Mouse (Mus musculus) neural tube, embryonic 11.5 days (tissue): ENCODE results near the gene Hnrnpm. TPM values are rescaled to one million over a fixed set of nuclear protein-coding genes. Genes with fewer than 3 reads are reported as not detected.
A peak's percentile ranks its signal among the peaks of the same experiment; 100 is the strongest.

Source experiments
- ATAC-seq: fragments of 200-750 bp; cut with Nextera tagmentation; 2 replicates; pipeline ENCODE4 v1.8.0; 2017; ENCODE audit warnings: moderate number of reproducible peaks, mild to moderate bottlenecking, moderate TSS enrichment, moderate library complexity; ENCODE audit not compliant: insufficient read depth, low FRiP score, low TSS enrichment
- DNase-seq: peaks from one replicate; pipeline ENCODE4 v3.0.0-alpha.2; 2015; ENCODE audit warnings: low spot score
- H3K27ac ChIP-seq: fragments of 300-500 bp; sonication (generic); 2 replicates; pipeline ENCODE4 v1.5.1; 2014; ENCODE audit warnings: low read depth, mild to moderate bottlenecking, low read length
- H3K27me3 ChIP-seq: fragments of 300-500 bp; sonication (generic); 2 replicates; pipeline ENCODE4 v1.6.1; 2014; ENCODE audit warnings: mild to moderate bottlenecking, low read length, mixed read lengths; ENCODE audit not compliant: control insufficient read depth, insufficient read depth
- H3K36me3 ChIP-seq: fragments of 300-500 bp; sonication (generic); 2 replicates; pipeline ENCODE4 v1.6.1; 2014; ENCODE audit warnings: mild to moderate bottlenecking, low read length, moderate library complexity, mixed read lengths; ENCODE audit not compliant: control insufficient read depth, insufficient read depth
- H3K4me1 ChIP-seq: fragments of 300-500 bp; sonication (generic); 2 replicates; pipeline ENCODE4 v1.6.1; 2014; ENCODE audit warnings: low read length, mixed read lengths; ENCODE audit not compliant: control insufficient read depth, insufficient read depth
- H3K4me2 ChIP-seq: fragments of 300-500 bp; sonication (generic); 2 replicates; pipeline ENCODE4 v1.6.1; 2014; ENCODE audit warnings: low read depth, mild to moderate bottlenecking, moderate library complexity
- H3K4me3 ChIP-seq: fragments of 300-500 bp; sonication (generic); 2 replicates; pipeline ENCODE4 v1.5.1; 2014; ENCODE audit warnings: low read depth, low read length
- H3K9ac ChIP-seq: fragments of 300-500 bp; sonication (generic); 2 replicates; pipeline ENCODE4 v1.6.1; 2014; ENCODE audit warnings: mild to moderate bottlenecking, low read length
- H3K9me3 ChIP-seq: fragments of 300-500 bp; sonication (generic); 2 replicates; pipeline ENCODE4 v1.6.1; 2016; ENCODE audit warnings: low read length; ENCODE audit not compliant: control insufficient read depth
- WGBS: fragments of 180-500 bp; shearing (Covaris S2); extraction: QIAGEN DNeasy Blood & Tissue Kit; methylation state at CpG from one replicate; pipeline ENCODE4 v1.1.7; 2014; 5-methylcytosine and 5-hydroxymethylcytosine counted together
- polyA plus RNA-seq: library from polyadenylated mRNA; unstranded; fragments of >200 nt; fragmentation: Nextera tagmentation; extraction: Ambion mirVana; gene quantifications from 2 replicates; pipeline ENCODE4 v1.2.1, GENCODE M21; 2014

The Hnrnpm gene
- polyA plus RNA-seq, 1 experiment from 2014 or later: 554 TPM

DNA sequence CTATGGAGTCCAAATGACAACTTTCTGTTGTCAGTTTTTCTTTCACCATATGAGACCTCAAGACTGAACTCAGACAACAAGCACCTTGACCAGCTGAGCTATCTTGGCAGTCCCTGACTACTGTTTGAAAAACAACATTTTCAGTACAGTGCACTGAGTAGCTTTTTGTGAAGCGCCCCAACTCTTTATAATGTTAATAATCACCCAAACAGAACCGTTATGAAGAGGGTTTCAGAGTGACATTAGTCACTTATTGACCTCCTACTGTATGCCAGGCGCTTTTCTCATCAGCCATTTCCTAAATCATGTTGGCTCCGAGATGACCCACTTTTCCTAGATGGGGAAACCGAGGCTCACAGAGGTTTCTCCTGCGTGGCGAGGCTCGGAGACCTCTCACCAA lies 31.3 kb upstream of the Hnrnpm start:
- Histone ChIP-seq H3K27ac (no peak overlapping the region), H3K9ac (peak overlapping the region; percentile 67), H3K4me2 (peak overlapping the region; percentile 66), H3K27me3 (no peaks in the 10 kb centered on the region), H3K36me3 (no peaks in the 10 kb centered on the region), H3K4me3 (peak overlapping the region; percentile 70), H3K9me3 (no peaks in the 10 kb centered on the region), H3K4me1 (0 out of 2 replicates have a peak, but pooled peaks cover 4% of the 10 kb centered on the region)
- DNase-seq: no peak
- 7% methylated on average over 8 of the region's 8 CpGs for WGBS
- ATAC-seq: no peak

DNA sequence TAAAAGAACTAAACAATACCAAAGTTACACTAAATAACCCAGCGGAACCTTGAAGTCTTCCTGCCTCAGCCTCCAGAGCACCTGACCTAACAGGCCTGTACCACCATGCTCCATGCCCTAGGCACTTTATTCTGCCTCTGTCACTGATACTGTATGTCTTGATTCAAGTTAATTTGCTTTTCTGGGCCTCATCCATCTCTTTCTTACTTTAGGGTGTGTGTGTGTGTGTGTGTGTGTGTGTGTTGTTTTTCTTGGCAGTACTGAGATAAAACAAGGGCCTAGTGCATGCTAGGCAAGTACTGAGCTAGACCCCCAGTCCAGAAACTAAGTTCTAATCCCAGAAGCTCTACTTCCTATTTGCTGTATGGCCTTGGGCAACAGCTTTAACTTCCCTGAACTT lies 30.6 kb upstream of the Hnrnpm start:
- WGBS: 95% methylated on average over 1 of the region's 1 CpGs
- H3K4me3 ChIP-seq: no peak overlapping the region
- no peak for ATAC-seq

DNA sequence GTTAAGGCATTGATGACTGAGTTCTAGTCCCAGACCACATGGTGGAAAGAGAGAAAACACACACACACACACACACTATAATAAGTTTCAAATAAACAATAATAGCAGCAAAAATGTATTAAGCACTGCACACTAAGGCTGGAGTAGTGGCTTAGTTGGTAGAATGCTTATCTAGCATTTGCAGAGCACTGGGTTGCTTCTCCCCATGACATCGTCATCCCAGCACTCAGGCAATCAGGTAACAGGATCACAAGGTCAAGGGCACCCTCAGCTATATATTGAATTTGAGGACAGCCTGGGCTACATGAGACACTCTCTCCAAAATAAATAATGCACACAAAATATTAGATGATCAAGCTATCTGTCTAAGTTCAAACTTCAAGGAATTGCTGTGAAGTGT lies 28.1 kb upstream of the Hnrnpm start:
- WGBS: 86% methylated on average over 1 of the region's 1 CpGs
- Histone ChIP-seq H3K36me3 (no peaks in the 10 kb centered on the region), H3K4me2 (no peak overlapping the region), H3K27me3 (no peaks in the 10 kb centered on the region), H3K27ac (no peak overlapping the region), H3K9me3 (no peaks in the 10 kb centered on the region), H3K4me1 (0 out of 2 replicates have a peak, but pooled peaks cover 4% of the 10 kb centered on the region), H3K4me3 (no peak overlapping the region), H3K9ac (no peak overlapping the region)
- no peak for DNase-seq
- ATAC-seq: no peak

More for the DNA sequence above, 30.6 kb upstream of the Hnrnpm start:
- Histone ChIP-seq H3K27me3 (no peaks in the 10 kb centered on the region), H3K4me1 (0 out of 2 replicates have a peak, but pooled peaks cover 4% of the 10 kb centered on the region), H3K27ac (no peak overlapping the region), H3K36me3 (no peaks in the 10 kb centered on the region), H3K4me2 (no peak overlapping the region), H3K9ac (no peak overlapping the region), H3K9me3 (no peaks in the 10 kb centered on the region)
- DNase-seq: no peak

DNA sequence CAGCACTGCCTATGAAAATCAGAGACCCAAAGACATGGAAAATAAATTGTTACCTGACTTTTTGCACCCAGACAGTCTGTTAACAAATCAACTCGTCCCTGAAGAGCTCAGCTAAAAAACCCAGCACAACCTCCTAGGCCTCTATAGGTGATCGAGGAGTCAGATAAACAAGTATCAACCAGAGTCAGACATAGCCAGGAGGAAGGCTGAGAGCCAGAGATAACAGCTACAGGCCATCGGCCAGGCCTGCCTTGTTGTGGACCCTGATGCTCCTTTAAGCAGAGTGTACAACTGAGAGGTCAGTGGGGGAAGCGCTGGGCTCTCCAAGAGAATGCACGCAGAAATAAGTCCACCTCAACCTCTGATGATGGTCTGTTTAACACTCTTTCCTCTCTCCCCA lies 26.6 kb upstream of the Hnrnpm start:
- 87% methylated on average over 5 of the region's 5 CpGs for WGBS
- no peak for DNase-seq
- Histone ChIP-seq H3K9me3 (no peaks in the 10 kb centered on the region), H3K4me3 (no peak overlapping the region), H3K27ac (no peak overlapping the region), H3K4me2 (no peak overlapping the region), H3K36me3 (no peaks in the 10 kb centered on the region), H3K27me3 (no peaks in the 10 kb centered on the region), H3K4me1 (0 out of 2 replicates have a peak, but pooled peaks cover 4% of the 10 kb centered on the region), H3K9ac (no peak overlapping the region)
- ATAC-seq: no peak

DNA sequence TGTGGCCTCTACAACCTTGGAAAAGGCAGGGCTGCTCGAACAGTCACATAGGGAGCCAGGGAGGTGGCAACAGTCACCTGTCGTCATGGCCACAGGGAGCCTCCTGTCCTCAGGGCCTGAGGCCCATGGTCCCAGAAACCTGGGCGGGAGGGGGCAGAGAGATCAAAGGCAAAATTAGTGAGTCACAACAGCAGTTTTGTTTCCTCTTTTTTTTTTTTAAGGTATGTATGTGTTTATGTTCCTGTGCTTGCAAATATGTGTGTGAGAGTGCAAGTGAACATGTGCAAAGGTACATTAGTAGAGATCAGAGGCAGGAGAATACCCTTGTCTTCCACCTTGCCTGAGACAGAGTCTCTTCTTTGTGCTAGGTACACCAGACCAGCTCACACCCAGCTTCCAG lies 23.2 kb upstream of the Hnrnpm start:
- no peak for DNase-seq
- Histone ChIP-seq H3K36me3 (no peaks in the 10 kb centered on the region), H3K27me3 (no peaks in the 10 kb centered on the region), H3K4me1 (no peaks in the 10 kb centered on the region), H3K4me2 (no peak overlapping the region), H3K4me3 (no peak overlapping the region; the same call in 1 of the 2 replicates), H3K9me3 (no peaks in the 10 kb centered on the region), H3K9ac (no peak overlapping the region), H3K27ac (no peak overlapping the region)
- WGBS: 61% methylated on average over 3 of the region's 3 CpGs
- ATAC-seq: no peak

DNA sequence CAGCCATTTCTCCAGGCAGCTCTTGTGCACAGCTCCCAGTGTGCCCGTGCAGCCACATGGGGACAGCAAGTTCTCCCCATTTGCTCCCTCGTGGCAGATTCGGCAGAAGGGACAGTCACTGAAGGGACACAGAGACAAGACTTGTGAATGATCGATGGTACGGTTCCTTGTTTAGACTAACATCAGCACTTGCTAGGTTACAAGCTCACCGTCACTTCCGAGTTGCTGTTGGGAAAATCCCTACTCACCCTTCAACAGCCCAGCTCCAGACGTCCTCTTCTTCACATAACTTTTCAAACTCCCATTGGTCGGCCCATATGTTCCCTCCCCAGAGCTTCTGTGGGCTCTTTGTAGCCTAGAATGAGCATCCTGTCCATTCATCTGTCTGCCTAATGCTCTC lies 16.4 kb upstream of the Hnrnpm start:
- H3K27ac ChIP-seq: no peak overlapping the region
- H3K9ac ChIP-seq: no peak overlapping the region
- ATAC-seq (no peak), DNase-seq (no peak)
- H3K4me2 ChIP-seq: no peak overlapping the region
- H3K36me3 ChIP-seq: no peaks in the 10 kb centered on the region; the same call in 1 of the 2 replicates
- H3K9me3 ChIP-seq: no peaks in the 10 kb centered on the region
- H3K27me3 ChIP-seq: no peaks in the 10 kb centered on the region
- no peak overlapping the region for H3K4me3 ChIP-seq
- no peaks in the 10 kb centered on the region for H3K4me1 ChIP-seq
- WGBS: 89% methylated on average over 9 of the region's 9 CpGs

DNA sequence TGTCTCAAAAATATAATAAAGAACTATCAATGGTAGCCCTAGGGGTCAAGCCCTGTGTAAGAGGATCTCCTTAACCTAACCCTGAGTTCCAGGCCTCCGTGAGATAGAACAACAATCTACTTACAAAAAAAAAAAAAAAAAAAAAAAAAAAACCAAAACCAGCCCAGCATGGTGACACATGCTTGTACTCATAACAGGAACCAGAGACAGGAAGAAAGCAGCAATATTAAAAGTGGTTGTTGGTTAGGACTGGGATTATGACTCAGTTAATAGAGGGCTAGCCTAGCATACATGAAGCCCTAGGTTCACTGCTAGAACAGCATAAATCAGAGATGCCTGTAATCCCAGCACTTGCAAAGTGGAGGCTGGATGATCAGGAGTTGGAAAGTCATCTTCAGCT lies 15.5 kb upstream of the Hnrnpm start:
- no peaks in the 10 kb centered on the region for H3K27me3 ChIP-seq
- no peak overlapping the region for H3K27ac ChIP-seq
- H3K4me1 ChIP-seq: no peaks in the 10 kb centered on the region
- H3K9me3 ChIP-seq: no peaks in the 10 kb centered on the region
- DNase-seq (no peak), ATAC-seq (no peak)
- H3K36me3 ChIP-seq: peaks cover 4% of the 10 kb centered on the region
- 80% methylated on average over 1 of the region's 1 CpGs for WGBS
- no peak overlapping the region for H3K4me3 ChIP-seq
- no peak overlapping the region for H3K4me2 ChIP-seq
- H3K9ac ChIP-seq: no peak overlapping the region

DNA sequence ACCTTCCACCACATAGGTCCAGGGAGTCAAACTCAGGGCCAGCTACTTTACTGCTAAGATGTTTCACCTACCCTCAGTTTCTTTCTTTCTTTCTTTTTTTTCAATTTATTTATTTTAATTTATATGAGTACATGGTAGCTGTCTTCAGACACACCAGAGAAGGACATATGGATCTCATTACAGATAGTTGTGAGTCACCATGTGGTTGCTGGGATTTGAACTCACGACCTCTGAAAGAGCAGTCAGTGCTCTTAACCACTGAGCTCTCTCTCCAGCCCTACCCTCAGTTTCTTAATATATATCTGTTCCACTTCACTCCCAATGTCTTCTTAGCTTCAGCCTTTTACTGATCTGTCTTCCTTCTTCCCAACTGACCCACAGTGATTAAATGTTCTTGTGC lies 8.8 kb upstream of the Hnrnpm start:
- H3K9ac ChIP-seq: no peak overlapping the region
- no peak overlapping the region for H3K4me3 ChIP-seq
- no peaks in the 10 kb centered on the region for H3K4me1 ChIP-seq
- no peak overlapping the region for H3K4me2 ChIP-seq
- H3K9me3 ChIP-seq: no peaks in the 10 kb centered on the region
- H3K27ac ChIP-seq: no peak overlapping the region
- H3K36me3 ChIP-seq: peaks cover 5% of the 10 kb centered on the region; the same call in 1 of the 2 replicates
- H3K27me3 ChIP-seq: no peaks in the 10 kb centered on the region
- no peak for ATAC-seq
- 94% methylated on average over 1 of the region's 1 CpGs for WGBS
- DNase-seq: no peak

DNA sequence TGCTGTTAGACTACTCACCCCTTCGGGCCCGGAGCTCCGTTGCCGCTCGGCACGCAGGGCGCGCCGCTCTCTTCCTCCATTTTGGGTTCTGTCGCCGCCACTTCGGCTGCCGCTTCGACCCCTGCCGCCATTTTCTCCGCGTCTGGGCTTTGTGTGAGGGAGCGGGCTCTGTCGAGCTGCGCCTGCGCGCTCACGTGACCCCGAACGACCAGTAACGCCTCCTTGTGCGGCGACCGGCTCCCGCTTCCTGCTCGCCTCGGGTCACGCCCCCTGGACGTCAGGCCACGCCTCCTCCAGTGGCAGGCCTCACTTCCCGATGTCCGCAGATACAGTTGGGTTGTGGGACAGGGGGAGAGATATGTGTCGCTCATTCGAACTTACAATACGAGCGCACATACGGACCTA lies 1.4 kb downstream of the Hnrnpm start:
- peak overlapping the region; percentile 96 for H3K4me2 ChIP-seq
- WGBS: under 1% methylated on average over 42 of the region's 42 CpGs
- H3K9me3 ChIP-seq: no peaks in the 10 kb centered on the region
- peak overlapping the region; percentile 97 for H3K27ac ChIP-seq
- DNase-seq (peak; percentile 97), ATAC-seq (peak; percentile 95)
- H3K4me1 ChIP-seq: peaks cover 26% of the 10 kb centered on the region
- peak overlapping the region; percentile 100 for H3K9ac ChIP-seq
- peaks cover 2% of the 10 kb centered on the region; the same call in 1 of the 2 replicates for H3K36me3 ChIP-seq
- peak overlapping the region; percentile 88 for H3K4me3 ChIP-seq
- H3K27me3 ChIP-seq: no peaks in the 10 kb centered on the region
